Mouse (Mus musculus): ENCODE results near the gene Sema3d. TPM values are rescaled to one million over a fixed set of nuclear protein-coding genes. Genes with fewer than 3 reads are reported as not detected.

Sema3d gene
- polyA plus RNA-seq, 1 experiment, result 2.7 TPM

DNA sequence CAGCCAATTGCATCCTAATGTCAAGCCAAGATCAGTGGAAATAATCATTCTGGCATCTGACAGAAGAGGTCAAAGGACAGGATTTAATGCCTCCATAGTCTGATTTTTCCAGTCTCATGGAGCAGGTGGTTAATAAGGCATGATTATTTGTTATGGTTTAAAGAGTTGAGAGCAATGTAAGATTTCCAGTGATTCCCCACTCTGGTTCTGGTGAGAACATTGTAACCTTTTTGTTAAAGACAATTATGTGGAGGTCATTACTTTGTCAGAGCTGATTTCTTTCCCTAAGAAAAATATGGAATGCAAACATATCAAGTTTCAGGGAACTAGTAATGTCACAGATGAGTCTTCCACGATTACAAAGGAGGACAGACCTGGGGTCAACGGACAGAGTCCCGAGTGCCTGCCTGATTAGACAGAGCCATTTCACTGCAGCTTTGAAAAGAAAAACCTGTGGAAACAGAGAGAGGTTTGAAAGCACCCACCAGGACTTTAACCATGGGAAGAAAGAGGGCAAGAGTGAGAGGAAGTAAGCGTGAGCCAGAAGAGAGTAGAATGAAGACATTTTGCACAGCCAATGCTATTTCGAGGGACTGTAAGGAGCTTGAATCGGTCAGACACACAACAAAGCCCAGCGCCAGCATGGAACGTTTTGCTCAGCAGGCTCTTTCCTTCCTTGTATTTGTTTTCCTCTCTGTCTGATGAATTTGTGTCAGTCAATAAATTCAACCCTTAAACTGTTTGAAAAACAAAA is 251.2 kb downstream of the Sema3d start:
- no peak for DNase-seq (ENCODE audit: low read depth)

- DNase-seq (ENCODE audit: low read depth), result no peak
Observed at GRCm38 (mm10) chr5:12637763-12638468, 254.7 kb downstream of the Sema3d start.

Data from gonadal fat pad, adult 2 months (tissue).